Mouse (Mus musculus) T-helper 17 cell (primary cell): Measurements from ENCODE around the gene Usp17la.
"Not testable (repeated sequence)": the region's sequence is repeated elsewhere in the genome, so short reads cannot be mapped to it uniquely, and the experiment has no call there.

Experiments used
- in situ Hi-C, 2 experiments: fragments of 300-600 bp; cut with MboI, MseI; formaldehyde crosslinking; loops; 1 replicate in 1 of 2; 2 replicates in 1 of 2; pipeline ENCODE4 v1.15.1; 2025; ENCODE audit warnings: high pct_unique_total_duplicates in 2 of 2

The Usp17la gene

DNA sequence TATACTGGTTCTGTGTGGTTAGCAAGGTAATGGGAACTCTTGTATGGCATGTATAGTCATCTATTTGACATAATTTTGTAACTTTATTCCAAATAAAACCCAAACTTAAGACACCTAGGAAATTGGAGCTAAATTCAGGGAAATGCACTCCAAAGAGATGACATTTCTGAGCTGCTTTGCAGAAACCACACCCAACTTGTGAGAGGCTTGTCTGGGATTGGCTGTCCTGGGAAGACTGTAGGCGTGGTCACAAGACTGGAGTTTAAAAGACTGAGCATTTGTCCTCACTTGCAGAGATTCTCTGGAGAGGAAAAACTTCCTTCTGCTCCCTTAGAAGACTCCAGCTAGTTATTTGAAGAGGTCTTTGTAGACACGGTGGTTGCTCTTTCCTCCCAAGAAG, at the start of gene Usp17la:
Gene Usp17la (plus strand): TSS at position 301 of the 400 bp plus-strand sequence.
- in situ Hi-C loops, result not testable (repeated sequence)

DNA sequence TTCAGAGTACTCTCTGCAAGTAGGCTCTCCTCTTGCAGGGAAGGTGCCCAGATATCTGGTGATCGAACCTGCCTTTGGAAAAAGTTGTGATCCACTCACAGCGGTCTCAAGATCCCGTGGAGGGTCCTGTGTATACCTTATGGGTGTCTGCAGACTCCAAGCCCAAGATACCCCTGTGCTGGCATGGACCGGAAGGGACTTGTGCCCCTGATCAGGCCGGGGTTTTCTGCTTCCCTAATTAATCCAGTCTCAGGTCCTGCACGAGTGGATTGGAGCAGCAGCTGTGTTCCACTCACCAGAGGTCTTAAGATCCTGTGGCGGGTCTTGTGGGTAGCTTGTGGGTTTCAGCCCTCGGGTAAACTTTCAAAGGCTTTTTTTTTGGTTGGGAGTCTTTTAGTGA, 46.5 kb upstream of the Usp17la start:
- in situ Hi-C loops, result not testable (repeated sequence)

GRCm38 (mm10) chr7:104842503-104842902, 14.3 kb upstream of the Usp17la start, which contains the start of gene Usp17lb:
TSS of gene Usp17lb (minus strand) at chr7:104842603.
- in situ Hi-C loops, result no loop called here

DNA sequence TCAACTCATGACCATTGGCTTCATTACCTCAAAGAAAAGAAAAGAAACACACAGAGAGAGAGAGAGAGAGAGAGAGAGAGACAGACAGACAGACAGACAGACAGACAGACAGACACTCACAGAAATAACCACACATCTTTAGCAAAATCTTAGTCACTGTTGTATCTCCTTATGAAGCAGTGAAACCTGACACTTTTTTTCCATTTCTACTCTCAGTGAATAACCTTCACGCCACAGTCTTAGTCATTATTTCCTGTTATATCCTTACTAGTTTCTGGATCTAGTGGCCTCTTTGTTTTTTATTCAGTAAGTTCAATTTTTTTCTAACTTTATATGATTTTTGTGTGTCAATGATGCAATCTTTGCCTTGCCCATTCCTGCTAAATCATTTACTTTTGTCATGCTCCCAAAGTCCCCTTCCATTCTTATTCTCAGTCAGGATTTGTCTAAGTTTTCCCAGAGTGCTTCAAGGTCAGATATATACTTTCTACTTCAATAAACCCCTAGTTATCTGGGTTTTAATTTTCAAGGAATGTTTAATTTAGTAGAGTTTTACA, 13.0 kb upstream of the Usp17la start:
- in situ Hi-C loops, result no loop called here

- in situ Hi-C loops, result not testable (repeated sequence)
These were observed 5.3 kb upstream of the Usp17la start for GRCm38 (mm10) chr7:104851546-104851945.

GRCm38 (mm10) chr7:104855248-104855750, 1.5 kb upstream of the Usp17la start:
- in situ Hi-C loops, result no loop called here

GRCm38 (mm10) chr7:104857683-104858082, 874 bp downstream of the Usp17la start:
- in situ Hi-C loops, result no loop called here

- in situ Hi-C loops, result loop anchor here in 1 of 2 experiments (10.0 kb wide), 1 partner anchor 567 kb away; no protein-coding TSS in a partner anchor
These were observed 4.6 kb downstream of the Usp17la start for GRCm38 (mm10) chr7:104861381-104861780.

- in situ Hi-C loops, result no loop called here
These were observed 20.9 kb downstream of the Usp17la start, which contains the start of gene Olfr665 for GRCm38 (mm10) chr7:104877731-104878130. TSS of gene Olfr665 (plus strand) at chr7:104878031.

DNA sequence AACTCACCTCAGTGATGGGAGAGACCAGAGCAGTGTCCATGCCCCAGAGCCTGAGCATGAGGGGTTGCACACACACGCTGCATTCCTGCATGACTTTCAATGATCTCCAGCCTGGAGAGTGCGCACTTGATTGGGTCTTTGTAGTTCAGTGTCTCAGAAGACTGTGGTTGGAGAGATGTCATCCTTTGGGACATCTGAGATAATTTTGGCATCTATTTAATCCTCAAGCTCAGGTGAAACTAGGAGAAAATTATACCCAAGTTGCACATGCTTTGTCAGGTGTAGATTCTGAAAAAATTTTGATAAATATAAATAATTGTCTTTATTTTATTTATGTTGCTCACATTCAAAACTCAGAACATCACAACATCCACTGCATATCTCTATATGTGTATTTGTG, 39.0 kb downstream of the Usp17la start, which contains the start of gene Olfr666:
Gene Olfr666 (minus strand): TSS at position 101 of the 400 bp plus-strand sequence.
- in situ Hi-C loops, result no loop called here
